Mouse (Mus musculus) left cerebral cortex, postnatal 14 days (tissue): ENCODE data around the gene 1700016D06Rik. TPM values are rescaled to one million over a fixed set of nuclear protein-coding genes. Genes with fewer than 3 reads are reported as not detected.

Experiments used
- microRNA-seq, 2 experiments: library from miRNA; unstranded; fragments of <30 nt; microRNA quantifications; one replicate each; pipeline ENCODE4 v1.2.0; 2022
- total RNA-seq, 2 experiments: library from RNA; stranded (reverse); gene quantifications; 2 replicates each; pipeline ENCODE4 v1.2.3; 2021

Gene 1700016D06Rik
- total RNA-seq, 2 experiments from 2014 or later = not detected

Small RNA genes within 50 kb of the gene (microRNA-seq; reads per million reads assigned to microRNA genes)
- gene Mir7238 = 0.67 to 3.7 reads per million in 2 experiments

Other genes with a start within 250 kb of the 1700016D06Rik start
- under 1 TPM; 0.42 to 0.87 TPM for gene Rab20, start 222.4 kb downstream of the 1700016D06Rik start, total RNA-seq
- gene Naxd, start 203.6 kb downstream of the 1700016D06Rik start, total RNA-seq = 10 to 100 TPM; 53.3 to 58.2 TPM
- 10 to 100 TPM; 18.2 to 26.1 TPM for gene Cars2, start 150.3 kb downstream of the 1700016D06Rik start, total RNA-seq
- gene Ing1, start 145.5 kb downstream of the 1700016D06Rik start, total RNA-seq = 10 to 100 TPM; 39.0 to 43.4 TPM
- 10 to 100 TPM; 50.7 to 61.4 TPM for gene Ankrd10, start 65.3 kb downstream of the 1700016D06Rik start, total RNA-seq
- gene Arhgef7, start 26.7 kb upstream of the 1700016D06Rik start, total RNA-seq = 100 to 1,000 TPM; 172 to 189 TPM
- gene Tex29, start 139.4 kb upstream of the 1700016D06Rik start, total RNA-seq = under 1 TPM; 0.57 to 0.77 TPM